Mouse (Mus musculus): ENCODE results near the gene Naaa. TPM values are rescaled to one million over a fixed set of nuclear protein-coding genes. Genes with fewer than 3 reads are reported as not detected.

Naaa gene
- polyA plus RNA-seq, 1 experiment, result 50.7 TPM

DNA sequence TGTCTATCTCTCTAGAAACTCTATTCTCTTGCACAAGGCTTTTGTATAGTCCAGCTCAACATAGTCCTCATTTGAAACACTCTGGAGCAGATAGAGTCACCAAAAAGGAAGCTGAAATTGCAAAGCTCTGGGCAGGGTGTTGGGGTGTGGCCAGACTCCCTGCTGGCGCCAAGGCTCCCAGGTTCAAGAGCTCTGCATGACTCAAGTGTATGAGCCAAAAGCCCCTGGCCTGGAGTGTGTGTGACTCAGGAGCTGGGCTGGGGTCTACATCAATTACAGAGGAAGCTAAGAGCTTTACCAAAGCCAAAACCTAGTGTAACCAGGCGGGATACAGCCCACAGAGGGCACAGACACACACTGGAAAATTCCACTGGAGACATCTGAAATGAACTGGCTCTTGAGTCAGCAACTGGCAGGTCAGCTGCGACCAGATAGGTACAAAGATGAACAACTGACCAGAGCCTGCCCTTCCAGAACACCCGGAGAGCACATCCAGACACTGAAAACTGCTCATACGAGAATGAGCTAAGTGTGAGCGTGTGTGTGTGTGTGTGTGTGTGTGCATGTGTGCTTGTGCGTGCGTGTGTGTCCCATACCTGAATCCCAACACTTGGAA is 57.6 kb downstream of the Naaa start:
- DNase-seq, result no peak

DNA sequence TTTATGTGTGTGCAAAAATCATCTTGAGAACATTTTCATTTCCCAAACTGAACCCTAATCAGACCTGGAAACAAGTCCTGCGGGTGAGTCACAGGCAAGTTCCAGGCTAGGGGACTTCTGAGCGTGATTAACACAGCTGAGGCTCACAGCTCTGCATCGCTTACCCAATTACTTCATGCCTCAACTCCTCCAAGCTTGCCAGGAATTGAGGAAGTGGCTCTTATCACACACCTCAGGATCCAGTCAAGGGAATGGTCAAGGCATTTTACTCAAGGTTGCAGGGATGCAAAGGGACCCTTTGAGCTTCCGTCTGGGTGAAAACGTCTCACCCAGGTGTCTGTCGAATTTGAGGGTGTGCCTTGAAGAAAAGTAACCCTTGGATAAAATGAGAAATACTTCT is 58.1 kb downstream of the Naaa start:
- Histone ChIP-seq H3K4me3 (ENCODE audit: control insufficient read depth, insufficient read depth, low read length) (no peak overlapping the region), H3K36me3 (ENCODE audit: control insufficient read depth, insufficient read depth, low read length) (no peaks in the 10 kb centered on the region), H3K4me1 (replicated peaks; ENCODE audit: control insufficient read depth, insufficient read depth, low read length) (no peaks in the 10 kb centered on the region), H3K27me3 (ENCODE audit: control insufficient read depth, insufficient read depth, low read length) (no peaks in the 10 kb centered on the region), H3K27ac (ENCODE audit: control insufficient read depth, insufficient read depth, low read length) (no peak overlapping the region)
- WGBS, result 79% methylated on average over 6 of the region's 6 CpGs
- DNase-seq, result no peak
- TF ChIP-seq POLR2A (IDR thresholded peaks at IDR 0.05; ENCODE audit: control insufficient read depth, extremely low read depth, insufficient read depth, low read length, poor library complexity), result no peak
- TF ChIP-seq CTCF (IDR thresholded peaks at IDR 0.05; ENCODE audit: borderline replicate concordance, control insufficient read depth, extremely low read depth, insufficient read depth, low read length, poor library complexity), result no peak

More for the DNA sequence above, 57.6 kb downstream of the Naaa start:
- H3K4me3 ChIP-seq (ENCODE audit: control insufficient read depth, insufficient read depth, low read length), result no peak overlapping the region
- no peak overlapping the region for H3K27ac ChIP-seq (ENCODE audit: control insufficient read depth, insufficient read depth, low read length)
- TF ChIP-seq CTCF (IDR thresholded peaks at IDR 0.05; ENCODE audit: borderline replicate concordance, control insufficient read depth, extremely low read depth, insufficient read depth, low read length, poor library complexity) (no peak), POLR2A (IDR thresholded peaks at IDR 0.05; ENCODE audit: control insufficient read depth, extremely low read depth, insufficient read depth, low read length, poor library complexity) (no peak)
- WGBS, result 91% methylated on average over 8 of the region's 8 CpGs
- no peaks in the 10 kb centered on the region for H3K36me3 ChIP-seq (ENCODE audit: control insufficient read depth, insufficient read depth, low read length)
- H3K27me3 ChIP-seq (ENCODE audit: control insufficient read depth, insufficient read depth, low read length), result no peaks in the 10 kb centered on the region
- H3K4me1 ChIP-seq (replicated peaks; ENCODE audit: control insufficient read depth, insufficient read depth, low read length), result no peaks in the 10 kb centered on the region

DNA sequence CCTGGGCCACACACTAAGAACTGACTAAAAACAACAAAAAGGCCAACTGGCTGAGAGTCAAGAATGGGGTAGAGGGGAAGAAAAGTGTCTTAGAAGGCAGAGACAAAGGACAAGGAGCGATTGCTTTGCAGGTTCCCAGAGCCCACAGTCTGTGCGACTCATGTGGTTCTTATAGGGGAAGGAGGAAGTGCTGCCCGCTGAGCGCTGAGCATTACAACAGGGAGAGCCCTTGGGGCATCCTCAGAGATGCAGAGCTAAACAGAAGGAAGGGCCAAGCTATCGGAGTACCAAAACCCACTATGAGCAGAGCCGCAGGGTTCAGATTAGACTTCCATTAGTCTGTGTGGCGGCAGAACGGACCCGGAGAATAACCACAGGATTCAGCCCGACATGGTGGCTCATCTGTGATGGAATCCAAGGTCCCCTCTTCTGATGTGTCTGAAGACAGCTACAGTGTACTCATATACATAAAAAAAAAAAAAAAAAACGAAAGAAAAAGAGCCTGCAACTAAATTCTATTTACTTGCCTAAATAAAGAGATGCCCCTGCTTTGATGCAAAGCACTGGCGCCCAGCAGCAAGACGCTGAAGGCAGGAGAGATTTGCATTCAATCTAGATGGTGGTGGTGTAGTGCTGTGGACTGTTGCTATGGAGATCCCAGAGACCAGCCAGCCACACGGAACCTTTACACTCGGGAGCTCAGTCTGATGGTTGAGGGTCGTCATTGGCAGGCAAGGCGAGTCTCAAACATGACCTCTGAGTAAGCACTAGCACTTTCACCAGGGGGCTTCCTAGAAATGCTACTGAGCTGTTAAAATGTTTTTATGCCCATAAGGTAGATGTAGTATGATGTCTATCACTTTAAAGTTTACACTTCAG is 58.8 kb downstream of the Naaa start:
- Histone ChIP-seq H3K4me3 (ENCODE audit: control insufficient read depth, insufficient read depth, low read length) (no peak overlapping the region), H3K27me3 (ENCODE audit: control insufficient read depth, insufficient read depth, low read length) (no peaks in the 10 kb centered on the region), H3K36me3 (ENCODE audit: control insufficient read depth, insufficient read depth, low read length) (no peaks in the 10 kb centered on the region), H3K27ac (ENCODE audit: control insufficient read depth, insufficient read depth, low read length) (no peak overlapping the region), H3K4me1 (replicated peaks; ENCODE audit: control insufficient read depth, insufficient read depth, low read length) (no peaks in the 10 kb centered on the region)
- 65% methylated on average over 17 of the region's 17 CpGs for WGBS
- TF ChIP-seq POLR2A (IDR thresholded peaks at IDR 0.05; ENCODE audit: control insufficient read depth, extremely low read depth, insufficient read depth, low read length, poor library complexity), result no peak
- no peak for TF ChIP-seq CTCF (IDR thresholded peaks at IDR 0.05; ENCODE audit: borderline replicate concordance, control insufficient read depth, extremely low read depth, insufficient read depth, low read length, poor library complexity)
- no peak for DNase-seq

DNA sequence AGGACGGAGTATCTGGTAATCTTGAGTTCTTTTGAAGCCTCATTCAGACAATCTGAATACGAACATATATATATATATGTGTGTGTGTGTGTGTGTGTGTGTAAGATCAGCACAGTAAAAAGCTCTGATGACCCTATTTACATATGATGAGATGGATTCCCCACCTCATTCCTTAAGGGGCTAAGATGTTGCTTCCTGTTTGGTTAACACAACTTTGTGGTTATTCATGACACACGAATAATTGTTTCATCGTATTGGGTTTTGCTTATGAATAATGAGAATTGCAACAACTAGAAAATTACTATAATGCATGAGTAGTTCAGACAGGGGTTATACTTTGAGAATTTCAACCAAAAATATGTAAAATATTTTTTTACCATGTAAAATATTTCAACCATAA is 62.7 kb downstream of the Naaa start, which contains the start of gene U90926:
Gene U90926 (minus strand): TSS at position 101 of the 400 bp plus-strand sequence.
- no peak for DNase-seq
- H3K4me3 ChIP-seq (ENCODE audit: control insufficient read depth, insufficient read depth, low read length), result no peak within 1 kb of the TSS
- H3K4me1 ChIP-seq (replicated peaks; ENCODE audit: control insufficient read depth, insufficient read depth, low read length), result no peaks in the 10 kb centered on the region
- TF ChIP-seq POLR2A (IDR thresholded peaks at IDR 0.05; ENCODE audit: control insufficient read depth, extremely low read depth, insufficient read depth, low read length, poor library complexity), result no peak
- H3K27ac ChIP-seq (ENCODE audit: control insufficient read depth, insufficient read depth, low read length), result no peak within 1 kb of the TSS
- no peaks in the 10 kb centered on the region for H3K36me3 ChIP-seq (ENCODE audit: control insufficient read depth, insufficient read depth, low read length)
- no peaks in the 10 kb centered on the region for H3K27me3 ChIP-seq (ENCODE audit: control insufficient read depth, insufficient read depth, low read length)
- 87% methylated on average over 4 of the region's 4 CpGs for WGBS

DNA sequence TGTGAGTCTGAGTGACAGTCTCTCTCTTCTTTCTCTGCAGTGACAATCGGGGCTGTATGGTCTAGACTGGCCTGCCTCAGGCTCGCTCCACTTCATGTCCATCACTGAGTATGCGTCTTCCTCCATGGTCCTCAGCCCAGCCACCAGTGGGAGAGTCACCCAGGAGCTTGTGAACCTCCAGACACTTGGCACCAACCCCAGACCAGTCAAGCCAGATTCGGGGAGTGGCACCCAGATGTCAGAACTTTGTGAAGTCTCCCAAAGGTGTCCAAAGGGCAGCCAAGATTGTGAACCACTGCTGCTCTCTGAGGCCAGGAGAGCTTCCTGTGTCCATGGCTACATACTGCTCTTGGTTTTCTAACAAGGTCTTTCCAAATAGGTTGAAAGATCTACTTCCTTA is 65.7 kb downstream of the Naaa start:
- Histone ChIP-seq H3K36me3 (ENCODE audit: control insufficient read depth, insufficient read depth, low read length) (no peaks in the 10 kb centered on the region), H3K27ac (ENCODE audit: control insufficient read depth, insufficient read depth, low read length) (no peak overlapping the region), H3K27me3 (ENCODE audit: control insufficient read depth, insufficient read depth, low read length) (no peaks in the 10 kb centered on the region), H3K4me1 (replicated peaks; ENCODE audit: control insufficient read depth, insufficient read depth, low read length) (no peaks in the 10 kb centered on the region), H3K4me3 (ENCODE audit: control insufficient read depth, insufficient read depth, low read length) (no peak overlapping the region)
- 94% methylated on average over 4 of the region's 4 CpGs for WGBS
- no peak for TF ChIP-seq CTCF (IDR thresholded peaks at IDR 0.05; ENCODE audit: borderline replicate concordance, control insufficient read depth, extremely low read depth, insufficient read depth, low read length, poor library complexity)
- TF ChIP-seq POLR2A (IDR thresholded peaks at IDR 0.05; ENCODE audit: control insufficient read depth, extremely low read depth, insufficient read depth, low read length, poor library complexity), result no peak
- DNase-seq, result no peak

- no peak for DNase-seq
- Histone ChIP-seq H3K27ac (ENCODE audit: control insufficient read depth, insufficient read depth, low read length) (no peak overlapping the region), H3K36me3 (ENCODE audit: control insufficient read depth, insufficient read depth, low read length) (no peaks in the 10 kb centered on the region), H3K4me1 (replicated peaks; ENCODE audit: control insufficient read depth, insufficient read depth, low read length) (peaks cover 8% of the 10 kb centered on the region), H3K4me3 (ENCODE audit: control insufficient read depth, insufficient read depth, low read length) (no peak overlapping the region), H3K27me3 (ENCODE audit: control insufficient read depth, insufficient read depth, low read length) (no peaks in the 10 kb centered on the region)
- 88% methylated on average over 8 of the region's 8 CpGs for WGBS
- TF ChIP-seq CTCF (IDR thresholded peaks at IDR 0.05; ENCODE audit: borderline replicate concordance, control insufficient read depth, extremely low read depth, insufficient read depth, low read length, poor library complexity), result no peak
- no peak for TF ChIP-seq POLR2A (IDR thresholded peaks at IDR 0.05; ENCODE audit: control insufficient read depth, extremely low read depth, insufficient read depth, low read length, poor library complexity)
These were observed 67.8 kb downstream of the Naaa start for GRCm38 (mm10) chr5:92210205-92210604.

Other genes with a start within 250 kb of the Naaa start
- 0.66 and 1.0 TPM in 2 replicates for gene Cdkl2, start 234.3 kb downstream of the Naaa start, polyA plus RNA-seq (2012; rRNA removed)
- 26.9 and 28.3 TPM in 2 replicates for gene G3bp2, start 194.5 kb downstream of the Naaa start, polyA plus RNA-seq (2012; rRNA removed)
- 25.4 and 32.3 TPM in 2 replicates for gene Uso1, start 140.2 kb downstream of the Naaa start, polyA plus RNA-seq (2012; rRNA removed)
- 0.45 TPM in 1 of 2 replicates, not detected in the other for gene U90926, start 62.8 kb downstream of the Naaa start, polyA plus RNA-seq (2012; rRNA removed)
- gene Ppef2, start 21.9 kb downstream of the Naaa start, polyA plus RNA-seq (2012; rRNA removed), result 1.3 and 1.7 TPM in 2 replicates
- 15.8 and 18.1 TPM in 2 replicates for gene Sdad1, start 32.3 kb upstream of the Naaa start, polyA plus RNA-seq (2012; rRNA removed)
- 24.5 and 41.8 TPM in 2 replicates for gene Cxcl9, start 49.9 kb upstream of the Naaa start, polyA plus RNA-seq (2012; rRNA removed)
- gene Art3, start 53.7 kb upstream of the Naaa start, polyA plus RNA-seq (2012; rRNA removed), result 4.5 and 12.7 TPM in 2 replicates
- gene Cxcl10, start 70.7 kb upstream of the Naaa start, polyA plus RNA-seq (2012; rRNA removed), result 93.6 and 97.3 TPM in 2 replicates
- gene Nup54, start 157.0 kb upstream of the Naaa start, polyA plus RNA-seq (2012; rRNA removed), result 26.9 and 34.6 TPM in 2 replicates
- 40.2 and 40.9 TPM in 2 replicates for gene Scarb2, start 228.7 kb upstream of the Naaa start, polyA plus RNA-seq (2012; rRNA removed)